In genomic region chr6:32780602-32781001, GRCm38 (mm10) we compare ENCODE assay signal across 9 mouse cellular contexts.
A peak's percentile ranks its signal among the peaks of the same experiment; 100 is the strongest.
DNase-seq lines count a peak whose midpoint lies in the region; ATAC-seq lines count a peak whose summit lies in the region.
"Had no signal": no experiment of that assay in that cellular context is flagged by ENCODE, and none has a peak within 500 bp of the region (broad histone marks: within the 10 kb centered on the region; RNA-seq: fewer than 3 reads in every experiment).

No protein-coding gene starts in this region.

- peak; percentile 4 for DNase-seq in midbrain, embryonic 14.5 days
- peak; percentile 63 to 66 for DNase-seq in left cerebral cortex, postnatal 10 days (ENCODE audit: extremely low spot score in 1 of 2, low spot score in 2 of 2)
- peak; percentile 6 for DNase-seq in skeletal muscle tissue, adult 2 months (ENCODE audit: low read depth, low spot score)
- no peak for DNase-seq in ovary, postnatal 10 days (ENCODE audit: low spot score)
- DNase-seq in spleen, postnatal 10 days (ENCODE audit: low spot score in 2 of 2): no peak

- no peak overlapping the region for H3K4me2 ChIP-seq in midbrain, embryonic 14.5 days (ENCODE audit: low read length)
- H3K4me2 ChIP-seq in midbrain, embryonic 15.5 days: no peak overlapping the region
- peak overlapping the region; percentile 38 for H3K4me2 ChIP-seq in forebrain, embryonic 16.5 days (ENCODE audit: low read length)
- H3K4me2 ChIP-seq in intestine, embryonic 16.5 days (ENCODE audit: low read depth, low read length): peak overlapping the region; percentile 37; the same call in 1 of the 2 replicates
- H3K4me2 ChIP-seq: neural tube, embryonic 12.5 days had no signal

- H3K4me3 ChIP-seq in midbrain, embryonic 14.5 days (replicated peaks; ENCODE audit: low read depth, low read length): no peak overlapping the region
- no peak overlapping the region for H3K4me3 ChIP-seq in midbrain, embryonic 15.5 days
- H3K4me3 ChIP-seq in forebrain, embryonic 16.5 days (replicated peaks; ENCODE audit: low read length): no peak overlapping the region
- H3K4me3 ChIP-seq in intestine, embryonic 16.5 days (ENCODE audit: low read length): no peak overlapping the region
- H3K4me3 ChIP-seq: neural tube, embryonic 12.5 days had no signal

- no peak overlapping the region for H3K9ac ChIP-seq in midbrain, embryonic 14.5 days (replicated peaks; ENCODE audit: low read length)
- no peak overlapping the region for H3K9ac ChIP-seq in midbrain, embryonic 15.5 days
- H3K9ac ChIP-seq in forebrain, embryonic 16.5 days (replicated peaks; ENCODE audit: low read depth, low read length): no peak overlapping the region
- H3K9ac ChIP-seq in intestine, embryonic 16.5 days (ENCODE audit: low read depth, low read length): no peak overlapping the region
- H3K9ac ChIP-seq: neural tube, embryonic 12.5 days had no signal

- H3K4me1 ChIP-seq in midbrain, embryonic 14.5 days (ENCODE audit: control insufficient read depth, insufficient read depth, low read length): 0 out of 2 replicates have a peak, but pooled peaks cover 2% of the 10 kb centered on the region
- peaks cover 10% of the 10 kb centered on the region; the same call in 1 of the 2 replicates for H3K4me1 ChIP-seq in midbrain, embryonic 15.5 days
- H3K4me1 ChIP-seq in forebrain, embryonic 16.5 days (replicated peaks; ENCODE audit: control insufficient read depth, insufficient read depth, low read length): peaks cover 12% of the 10 kb centered on the region
- H3K4me1 ChIP-seq in intestine, embryonic 16.5 days (ENCODE audit: control insufficient read depth, insufficient read depth, low read length): 0 out of 2 replicates have a peak, but pooled peaks cover 2% of the 10 kb centered on the region

- H3K36me3 ChIP-seq in midbrain, embryonic 14.5 days (ENCODE audit: control insufficient read depth, insufficient read depth, low read length): no peaks in the 10 kb centered on the region
- no peaks in the 10 kb centered on the region for H3K36me3 ChIP-seq in midbrain, embryonic 15.5 days (replicated peaks)
- no peaks in the 10 kb centered on the region for H3K36me3 ChIP-seq in forebrain, embryonic 16.5 days (ENCODE audit: control insufficient read depth, insufficient read depth)
- H3K36me3 ChIP-seq in intestine, embryonic 16.5 days (ENCODE audit: control insufficient read depth, insufficient read depth, low read length): no peaks in the 10 kb centered on the region
- H3K36me3 ChIP-seq: neural tube, embryonic 12.5 days had no signal

- intact Hi-C loops in left cerebral cortex, postnatal 10 days (cut with DNase I): no loop called here

- no peak for ATAC-seq in midbrain, embryonic 14.5 days (ENCODE audit: low FRiP score, low TSS enrichment)
- ATAC-seq in midbrain, embryonic 15.5 days (replicated peaks): no peak
- ATAC-seq in forebrain, embryonic 16.5 days: peak; percentile 57; the same call in 1 of the 2 replicates
- no peak for ATAC-seq in intestine, embryonic 16.5 days

- no peaks in the 10 kb centered on the region for H3K27me3 ChIP-seq in midbrain, embryonic 14.5 days (ENCODE audit: control insufficient read depth, insufficient read depth, low read length)
- no peaks in the 10 kb centered on the region for H3K27me3 ChIP-seq in midbrain, embryonic 15.5 days (replicated peaks)
- H3K27me3 ChIP-seq in forebrain, embryonic 16.5 days (replicated peaks; ENCODE audit: control insufficient read depth, insufficient read depth, low read length): no peaks in the 10 kb centered on the region
- H3K27me3 ChIP-seq in intestine, embryonic 16.5 days (replicated peaks; ENCODE audit: control insufficient read depth, insufficient read depth, low read length): no peaks in the 10 kb centered on the region
- H3K27me3 ChIP-seq: neural tube, embryonic 12.5 days had no signal

- WGBS in midbrain, embryonic 14.5 days: 24% methylated on average over 11 of the region's 11 CpGs
- WGBS in midbrain, embryonic 15.5 days: 26% methylated on average over 11 of the region's 11 CpGs
- WGBS in forebrain, embryonic 16.5 days: 24% methylated on average over 11 of the region's 11 CpGs
- 23% methylated on average over 11 of the region's 11 CpGs for WGBS in intestine, embryonic 16.5 days

- H3K27ac ChIP-seq in midbrain, embryonic 14.5 days (replicated peaks; ENCODE audit: low read depth, low read length): no peak overlapping the region
- no peak overlapping the region for H3K27ac ChIP-seq in midbrain, embryonic 15.5 days
- H3K27ac ChIP-seq in forebrain, embryonic 16.5 days (ENCODE audit: low read length): no peak overlapping the region
- no peak overlapping the region for H3K27ac ChIP-seq in intestine, embryonic 16.5 days (ENCODE audit: low read length)
- H3K27ac ChIP-seq: neural tube, embryonic 12.5 days had no signal

- H3K9me3 ChIP-seq in midbrain, embryonic 14.5 days (ENCODE audit: control insufficient read depth, low read length): no peaks in the 10 kb centered on the region
- no peaks in the 10 kb centered on the region for H3K9me3 ChIP-seq in midbrain, embryonic 15.5 days
- H3K9me3 ChIP-seq in forebrain, embryonic 16.5 days (ENCODE audit: control insufficient read depth, low read length): no peaks in the 10 kb centered on the region
- H3K9me3 ChIP-seq in intestine, embryonic 16.5 days (ENCODE audit: control insufficient read depth, low read length): no peaks in the 10 kb centered on the region
- H3K9me3 ChIP-seq: neural tube, embryonic 12.5 days had no signal

Comparison
In these comparisons a context has a peak if more than half of its experiments do, and no peak if none do; other contexts are left out.
1. DNase-seq: peak in midbrain, embryonic 14.5 days (single experiment), left cerebral cortex, postnatal 10 days (2 of 2) and skeletal muscle tissue, adult 2 months (single experiment); none in ovary, postnatal 10 days (single experiment) and spleen, postnatal 10 days (0 of 2).
2. H3K4me2 ChIP-seq: peak in forebrain, embryonic 16.5 days (single experiment) and intestine, embryonic 16.5 days (single experiment); none in midbrain, embryonic 14.5 days (single experiment) and midbrain, embryonic 15.5 days (single experiment).